Mouse (Mus musculus): ENCODE measurements around the gene 9030025P20Rik. TPM values are rescaled to one million over a fixed set of nuclear protein-coding genes. Genes with fewer than 3 reads are reported as not detected.

The 9030025P20Rik gene
- polyA plus RNA-seq, 1 experiment from 2014 or later, result 10.1 TPM

Other genes starting within 250 kb of the 9030025P20Rik start
- 6.0 and 6.2 TPM in 2 replicates for gene Wdr27, start 35.3 kb upstream of the 9030025P20Rik start, polyA plus RNA-seq (2014; fragmentation: Nextera tagmentation; extraction: Ambion mirVana)
- gene 1600012H06Rik, start 35.3 kb upstream of the 9030025P20Rik start, polyA plus RNA-seq (2014; fragmentation: Nextera tagmentation; extraction: Ambion mirVana), result 34.9 and 39.4 TPM in 2 replicates
- gene Phf10, start 17.2 kb upstream of the 9030025P20Rik start, polyA plus RNA-seq (2014; fragmentation: Nextera tagmentation; extraction: Ambion mirVana), result 32.0 and 39.2 TPM in 2 replicates
- gene Gm3417, start 322 bp downstream of the 9030025P20Rik start, polyA plus RNA-seq (2014; fragmentation: Nextera tagmentation; extraction: Ambion mirVana), result 0.54 and 1.2 TPM in 2 replicates
- gene Gm3435, start 31.7 kb downstream of the 9030025P20Rik start, polyA plus RNA-seq (2014; fragmentation: Nextera tagmentation; extraction: Ambion mirVana), result 8.0 and 10.3 TPM in 2 replicates
- 71.4 and 92.2 TPM in 2 replicates for gene Ermard, start 62.7 kb downstream of the 9030025P20Rik start, polyA plus RNA-seq (2014; fragmentation: Nextera tagmentation; extraction: Ambion mirVana)
- not detected in 2 replicates for gene Tcte3, start 63.0 kb downstream of the 9030025P20Rik start, polyA plus RNA-seq (2014; fragmentation: Nextera tagmentation; extraction: Ambion mirVana)
- 2.9 and 6.0 TPM in 2 replicates for gene Gm3448, start 63.1 kb downstream of the 9030025P20Rik start, polyA plus RNA-seq (2014; fragmentation: Nextera tagmentation; extraction: Ambion mirVana)

All from hindbrain, embryonic 11.5 days (tissue).